Mouse (Mus musculus): ENCODE results near the gene Grid2. TPM values are rescaled to one million over a fixed set of nuclear protein-coding genes. Genes with fewer than 3 reads are reported as not detected.

Grid2 gene
- total and polyA plus RNA-seq, 2 experiments: not detected

GRCm38 (mm10) chr6:64617417-64618135, 1361.9 kb downstream of the Grid2 start:
- Histone ChIP-seq H3K4me3 (ENCODE audit: insufficient read depth, low read depth, low read length) (no peak overlapping the region), H3K27ac (replicated peaks; ENCODE audit: insufficient read depth, low read depth, low read length) (no peak overlapping the region), H3K4me1 (ENCODE audit: control insufficient read depth, insufficient read depth, low read length) (no peaks in the 10 kb centered on the region), H3K79me2 (ENCODE audit: control insufficient read depth, insufficient read depth, low read length) (no peaks in the 10 kb centered on the region), H3K36me3 (ENCODE audit: control insufficient read depth, insufficient read depth, low read length) (no peaks in the 10 kb centered on the region), H3K9ac (ENCODE audit: low read depth, low read length) (no peak overlapping the region), H3K27me3 (ENCODE audit: control insufficient read depth, insufficient read depth, low read length) (no peaks in the 10 kb centered on the region)
- no peak for TF ChIP-seq CTCF (IDR thresholded peaks at IDR 0.05; ENCODE audit: low read depth, low read length)
- no peak for TF ChIP-seq POLR2A (IDR thresholded peaks at IDR 0.05; ENCODE audit: extremely low read depth, insufficient read depth, low read length)
- DNase-seq (ENCODE audit: extremely low read depth, low read depth, low spot score): no peak
- 63% methylated on average over 8 of the region's 8 CpGs for WGBS

DNA sequence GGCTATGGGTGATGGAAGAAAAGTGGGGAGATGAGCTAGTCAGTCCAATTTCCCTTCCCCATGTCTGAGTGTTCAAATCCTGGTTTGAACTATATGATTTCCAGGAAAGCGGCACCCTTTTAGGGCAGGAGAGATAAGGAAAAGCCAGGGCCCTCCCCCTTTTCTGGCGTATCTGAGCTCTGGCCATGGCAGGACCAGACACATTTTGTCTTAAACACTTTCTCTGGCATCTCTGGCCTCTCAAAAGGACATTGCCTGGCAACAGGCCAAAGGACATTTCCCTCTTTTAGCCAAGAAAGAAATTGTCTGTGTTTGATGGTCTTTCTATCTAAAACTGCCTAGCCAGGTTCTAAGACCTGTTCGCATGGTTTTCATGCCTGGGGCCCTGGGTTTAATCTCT, 1367.7 kb downstream of the Grid2 start:
- H3K27ac ChIP-seq (replicated peaks; ENCODE audit: insufficient read depth, low read depth, low read length): no peak overlapping the region
- H3K27me3 ChIP-seq (ENCODE audit: control insufficient read depth, insufficient read depth, low read length): no peaks in the 10 kb centered on the region
- WGBS: 51% methylated on average over 3 of the region's 3 CpGs
- H3K4me1 ChIP-seq (ENCODE audit: control insufficient read depth, insufficient read depth, low read length): no peaks in the 10 kb centered on the region
- no peaks in the 10 kb centered on the region for H3K36me3 ChIP-seq (ENCODE audit: control insufficient read depth, insufficient read depth, low read length)
- TF ChIP-seq POLR2A (IDR thresholded peaks at IDR 0.05; ENCODE audit: extremely low read depth, insufficient read depth, low read length): no peak
- no peak for TF ChIP-seq CTCF (IDR thresholded peaks at IDR 0.05; ENCODE audit: low read depth, low read length)
- no peak overlapping the region for H3K9ac ChIP-seq (ENCODE audit: low read depth, low read length)
- DNase-seq (ENCODE audit: extremely low read depth, low read depth, low spot score): no peak
- H3K4me3 ChIP-seq (ENCODE audit: insufficient read depth, low read depth, low read length): no peak overlapping the region
- no peaks in the 10 kb centered on the region for H3K79me2 ChIP-seq (ENCODE audit: control insufficient read depth, insufficient read depth, low read length)

GRCm38 (mm10) chr6:64647661-64648060, 1392.0 kb downstream of the Grid2 start:
- H3K36me3 ChIP-seq (ENCODE audit: control insufficient read depth, insufficient read depth, low read length): no peaks in the 10 kb centered on the region
- no peak overlapping the region for H3K4me3 ChIP-seq (ENCODE audit: insufficient read depth, low read depth, low read length)
- peaks cover 2% of the 10 kb centered on the region for H3K4me1 ChIP-seq (ENCODE audit: control insufficient read depth, insufficient read depth, low read length)
- no peaks in the 10 kb centered on the region for H3K79me2 ChIP-seq (ENCODE audit: control insufficient read depth, insufficient read depth, low read length)
- no peak for DNase-seq (ENCODE audit: extremely low read depth, low read depth, low spot score)
- no peak overlapping the region for H3K9ac ChIP-seq (ENCODE audit: low read depth, low read length)
- H3K27me3 ChIP-seq (ENCODE audit: control insufficient read depth, insufficient read depth, low read length): no peaks in the 10 kb centered on the region
- H3K27ac ChIP-seq (replicated peaks; ENCODE audit: insufficient read depth, low read depth, low read length): no peak overlapping the region
- TF ChIP-seq CTCF (IDR thresholded peaks at IDR 0.05; ENCODE audit: low read depth, low read length): no peak
- TF ChIP-seq POLR2A (IDR thresholded peaks at IDR 0.05; ENCODE audit: extremely low read depth, insufficient read depth, low read length): no peak

GRCm38 (mm10) chr6:64648196-64648595, 1392.5 kb downstream of the Grid2 start:
- Histone ChIP-seq H3K27ac (replicated peaks; ENCODE audit: insufficient read depth, low read depth, low read length) (no peak overlapping the region), H3K9ac (ENCODE audit: low read depth, low read length) (no peak overlapping the region), H3K4me3 (ENCODE audit: insufficient read depth, low read depth, low read length) (no peak overlapping the region), H3K27me3 (ENCODE audit: control insufficient read depth, insufficient read depth, low read length) (no peaks in the 10 kb centered on the region), H3K4me1 (ENCODE audit: control insufficient read depth, insufficient read depth, low read length) (peaks cover 2% of the 10 kb centered on the region), H3K36me3 (ENCODE audit: control insufficient read depth, insufficient read depth, low read length) (no peaks in the 10 kb centered on the region), H3K79me2 (ENCODE audit: control insufficient read depth, insufficient read depth, low read length) (no peaks in the 10 kb centered on the region)
- TF ChIP-seq CTCF (IDR thresholded peaks at IDR 0.05; ENCODE audit: low read depth, low read length) (no peak), POLR2A (IDR thresholded peaks at IDR 0.05; ENCODE audit: extremely low read depth, insufficient read depth, low read length) (no peak)
- WGBS: 61% methylated on average over 8 of the region's 8 CpGs
- DNase-seq (ENCODE audit: extremely low read depth, low read depth, low spot score): no peak

GRCm38 (mm10) chr6:64649296-64650226, 1393.9 kb downstream of the Grid2 start:
- Histone ChIP-seq H3K36me3 (ENCODE audit: control insufficient read depth, insufficient read depth, low read length) (no peaks in the 10 kb centered on the region), H3K27me3 (ENCODE audit: control insufficient read depth, insufficient read depth, low read length) (no peaks in the 10 kb centered on the region), H3K27ac (replicated peaks; ENCODE audit: insufficient read depth, low read depth, low read length) (no peak overlapping the region), H3K4me1 (ENCODE audit: control insufficient read depth, insufficient read depth, low read length) (peaks cover 2% of the 10 kb centered on the region), H3K9ac (ENCODE audit: low read depth, low read length) (no peak overlapping the region), H3K79me2 (ENCODE audit: control insufficient read depth, insufficient read depth, low read length) (no peaks in the 10 kb centered on the region), H3K4me3 (ENCODE audit: insufficient read depth, low read depth, low read length) (no peak overlapping the region)
- TF ChIP-seq POLR2A (IDR thresholded peaks at IDR 0.05; ENCODE audit: extremely low read depth, insufficient read depth, low read length): no peak
- peak; percentile 72 for TF ChIP-seq CTCF (IDR thresholded peaks at IDR 0.05; ENCODE audit: low read depth, low read length)
- 7% methylated on average over 20 of the region's 20 CpGs for WGBS
- peak; percentile 58 for DNase-seq (ENCODE audit: extremely low read depth, low read depth, low spot score)
